Mouse (Mus musculus) kidney, postnatal 0 days (tissue): ENCODE data around the gene Ubqln3. TPM values are rescaled to one million over a fixed set of nuclear protein-coding genes. Genes with fewer than 3 reads are reported as not detected.

Experiments
- ATAC-seq: fragments of 200-750 bp; cut with Nextera tagmentation; replicated peaks from 2 replicates; pipeline ENCODE4 v1.8.0; 2017; ENCODE audit warnings: low read depth, moderate number of reproducible peaks, moderate TSS enrichment, moderate library complexity; ENCODE audit not compliant: low FRiP score
- DNase-seq: peaks from one replicate; pipeline ENCODE4 v3.0.0-alpha.2; 2016; ENCODE audit warnings: low spot score
- H3K27ac ChIP-seq: fragments of 300-500 bp; sonication (generic); 2 replicates; pipeline ENCODE4 v1.5.1; 2014; ENCODE audit warnings: mild to moderate bottlenecking
- H3K27me3 ChIP-seq: fragments of 300-500 bp; sonication (generic); 2 replicates; pipeline ENCODE4 v1.6.1; 2014; ENCODE audit warnings: low read length, mixed read lengths; ENCODE audit not compliant: insufficient read depth
- H3K36me3 ChIP-seq: fragments of 300-500 bp; sonication (generic); 2 replicates; pipeline ENCODE4 v1.6.1; 2014; ENCODE audit warnings: low read length, mixed read lengths; ENCODE audit not compliant: insufficient read depth
- H3K4me1 ChIP-seq: fragments of 300-500 bp; sonication (generic); replicated peaks from 2 replicates; pipeline ENCODE4 v1.6.1; 2014; ENCODE audit warnings: antibody characterized with exemption, low read length, mixed read lengths; ENCODE audit not compliant: insufficient read depth
- H3K4me2 ChIP-seq: fragments of 300-500 bp; sonication (generic); 2 replicates; pipeline ENCODE4 v1.6.1; 2014; ENCODE audit warnings: mild to moderate bottlenecking, low read length, moderate library complexity, mixed read lengths
- H3K4me3 ChIP-seq: fragments of 300-500 bp; sonication (generic); replicated peaks from 2 replicates; pipeline ENCODE4 v1.5.1; 2014; ENCODE audit warnings: low read depth, low read length
- H3K9ac ChIP-seq: fragments of 300-500 bp; sonication (generic); 2 replicates; pipeline ENCODE4 v1.6.1; 2014; ENCODE audit warnings: low read depth, low read length
- H3K9me3 ChIP-seq: fragments of 300-500 bp; sonication (generic); replicated peaks from 2 replicates; pipeline ENCODE4 v1.6.1; 2016; ENCODE audit warnings: low read length, inconsistent platforms, mixed read lengths
- CTCF ChIP-seq: IDR thresholded peaks from 2 replicates; pipeline ENCODE4 v1.5.1; 2016; ENCODE audit warnings: antibody characterized with exemption, low read depth, mild to moderate bottlenecking, moderate library complexity
- WGBS: fragments of 180-500 bp; shearing (Covaris S2); extraction: QIAGEN DNeasy Blood & Tissue Kit; methylation state at CpG from one replicate; pipeline ENCODE4 v1.1.7; 2014; 5-methylcytosine and 5-hydroxymethylcytosine counted together
- polyA plus RNA-seq: library from polyadenylated mRNA; unstranded; fragments of >200 nt; fragmentation: Nextera tagmentation; extraction: Ambion mirVana; gene quantifications from 2 replicates; pipeline ENCODE4 v1.2.1, GENCODE M21; 2015

Gene Ubqln3
- polyA plus RNA-seq = not detected in 2 replicates

DNA sequence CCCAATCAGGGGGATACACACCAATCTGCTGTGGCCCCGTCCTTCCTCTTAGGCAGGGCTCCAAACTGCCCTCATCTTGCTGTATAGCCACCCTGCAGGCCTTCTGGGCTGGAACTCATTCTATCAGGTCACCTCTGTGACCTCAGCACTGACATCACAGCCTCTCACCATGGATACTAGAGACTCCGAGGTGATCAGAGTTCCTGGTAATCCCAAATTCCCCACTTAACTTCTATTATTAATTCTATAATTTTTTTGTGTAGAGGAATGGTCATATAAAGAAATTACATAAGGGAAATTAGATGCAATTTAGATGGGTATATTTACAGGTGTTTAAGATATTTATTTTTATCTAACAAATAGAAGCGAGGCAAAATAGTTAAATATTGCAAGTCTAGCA lies at the start of gene Ubqln3:
Gene Ubqln3 (minus strand): TSS at position 101 of the 400 bp plus-strand sequence.
- no peak within 1 kb of the TSS for H3K4me3 ChIP-seq
- no peaks in the 10 kb centered on the region for H3K27me3 ChIP-seq
- no peak within 1 kb of the TSS for H3K9ac ChIP-seq
- no peak within 1 kb of the TSS for H3K4me2 ChIP-seq
- DNase-seq (no peak), ATAC-seq (no peak)
- H3K27ac ChIP-seq = no peak within 1 kb of the TSS
- TF ChIP-seq CTCF = no peak
- WGBS = 72% methylated on average over 3 of the region's 3 CpGs
- H3K4me1 ChIP-seq = no peaks in the 10 kb centered on the region
- no peaks in the 10 kb centered on the region for H3K36me3 ChIP-seq
- no peaks in the 10 kb centered on the region for H3K9me3 ChIP-seq

DNA sequence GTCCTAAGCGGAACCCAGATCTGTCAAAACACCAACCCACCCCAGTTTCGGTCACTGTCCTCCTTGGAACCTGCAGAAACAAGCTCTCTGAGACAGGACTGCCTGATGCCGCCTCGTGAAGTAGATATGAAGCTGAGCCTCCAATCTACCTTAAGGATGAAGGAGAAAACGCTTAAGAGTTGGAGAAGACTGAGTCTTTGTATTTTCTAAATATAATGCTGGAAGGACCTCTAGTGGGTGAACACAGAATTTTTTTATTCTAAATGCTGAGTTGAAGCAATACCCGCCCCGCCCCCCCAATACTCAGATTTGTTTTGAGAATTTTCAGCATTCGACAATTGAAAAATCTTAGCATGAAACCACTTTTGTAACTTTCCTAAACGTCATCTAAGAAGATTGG lies 48.2 kb upstream of the Ubqln3 start:
- WGBS = 65% methylated on average over 9 of the region's 9 CpGs

DNA sequence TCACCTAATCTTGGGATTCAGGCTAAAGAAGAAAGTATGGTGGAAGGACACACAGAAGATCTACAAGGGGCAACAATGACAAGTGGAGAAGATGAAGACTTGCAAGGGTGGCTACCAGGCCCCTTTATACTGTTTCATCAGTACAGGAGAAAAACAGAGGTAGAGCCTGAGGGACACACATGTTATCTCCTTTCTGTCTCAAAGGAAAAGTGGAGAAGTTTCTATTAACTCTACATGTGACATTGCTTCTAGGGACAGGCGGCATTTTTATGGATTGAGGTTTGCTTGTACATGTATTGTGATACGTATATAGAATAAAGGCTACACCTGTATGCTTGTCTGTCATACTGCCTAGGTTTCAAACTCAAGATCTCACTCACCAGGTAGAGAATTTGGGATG lies 40.2 kb upstream of the Ubqln3 start, which contains the start of gene Olfr648:
Gene Olfr648 (minus strand): TSS at position 101 of the 400 bp plus-strand sequence.
- H3K27me3 ChIP-seq = no peaks in the 10 kb centered on the region

More for the DNA sequence above, 48.2 kb upstream of the Ubqln3 start:
- no peak overlapping the region for H3K4me2 ChIP-seq
- no peaks in the 10 kb centered on the region for H3K4me1 ChIP-seq
- no peak for DNase-seq
- TF ChIP-seq CTCF = no peak
- H3K36me3 ChIP-seq = no peaks in the 10 kb centered on the region
- no peak overlapping the region for H3K27ac ChIP-seq
- no peaks in the 10 kb centered on the region for H3K27me3 ChIP-seq
- no peaks in the 10 kb centered on the region for H3K9me3 ChIP-seq
- no peak overlapping the region for H3K9ac ChIP-seq
- no peak overlapping the region for H3K4me3 ChIP-seq
- ATAC-seq = no peak

DNA sequence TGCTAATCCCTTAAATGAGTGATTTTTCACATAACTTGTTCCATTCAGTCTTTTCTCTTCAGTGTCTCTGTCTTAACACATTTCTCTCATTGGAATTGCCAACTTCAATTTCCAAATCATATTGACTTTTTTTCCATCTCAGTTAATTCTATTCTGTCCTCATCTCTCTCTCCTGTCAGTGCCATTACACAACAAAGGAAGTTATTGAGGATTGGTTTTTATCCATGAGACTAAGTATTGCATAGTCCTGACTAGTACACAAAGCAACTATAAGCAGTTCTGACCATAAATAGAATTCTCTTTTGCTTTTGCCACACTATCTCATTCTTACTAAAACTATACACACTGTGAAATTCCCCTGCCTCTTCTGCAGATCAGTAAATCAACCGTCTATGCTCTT lies 36.0 kb upstream of the Ubqln3 start:
- WGBS = 93% methylated on average over 1 of the region's 1 CpGs
- ATAC-seq (no peak), DNase-seq (no peak)
- no peak for TF ChIP-seq CTCF
- no peaks in the 10 kb centered on the region for H3K9me3 ChIP-seq
- no peaks in the 10 kb centered on the region for H3K27me3 ChIP-seq
- H3K4me1 ChIP-seq = no peaks in the 10 kb centered on the region
- no peak overlapping the region for H3K4me2 ChIP-seq
- no peak overlapping the region for H3K9ac ChIP-seq
- H3K4me3 ChIP-seq = no peak overlapping the region
- H3K27ac ChIP-seq = no peak overlapping the region
- no peaks in the 10 kb centered on the region for H3K36me3 ChIP-seq

More for the DNA sequence above, 40.2 kb upstream of the Ubqln3 start, which contains the start of gene Olfr648:
- DNase-seq = no peak
- Histone ChIP-seq H3K4me3 (no peak within 1 kb of the TSS), H3K9me3 (no peaks in the 10 kb centered on the region), H3K27ac (no peak within 1 kb of the TSS), H3K36me3 (no peaks in the 10 kb centered on the region), H3K4me2 (no peak within 1 kb of the TSS), H3K9ac (no peak within 1 kb of the TSS), H3K4me1 (no peaks in the 10 kb centered on the region)
- ATAC-seq = no peak
- no peak for TF ChIP-seq CTCF
- 92% methylated on average over 2 of the region's 2 CpGs for WGBS

DNA sequence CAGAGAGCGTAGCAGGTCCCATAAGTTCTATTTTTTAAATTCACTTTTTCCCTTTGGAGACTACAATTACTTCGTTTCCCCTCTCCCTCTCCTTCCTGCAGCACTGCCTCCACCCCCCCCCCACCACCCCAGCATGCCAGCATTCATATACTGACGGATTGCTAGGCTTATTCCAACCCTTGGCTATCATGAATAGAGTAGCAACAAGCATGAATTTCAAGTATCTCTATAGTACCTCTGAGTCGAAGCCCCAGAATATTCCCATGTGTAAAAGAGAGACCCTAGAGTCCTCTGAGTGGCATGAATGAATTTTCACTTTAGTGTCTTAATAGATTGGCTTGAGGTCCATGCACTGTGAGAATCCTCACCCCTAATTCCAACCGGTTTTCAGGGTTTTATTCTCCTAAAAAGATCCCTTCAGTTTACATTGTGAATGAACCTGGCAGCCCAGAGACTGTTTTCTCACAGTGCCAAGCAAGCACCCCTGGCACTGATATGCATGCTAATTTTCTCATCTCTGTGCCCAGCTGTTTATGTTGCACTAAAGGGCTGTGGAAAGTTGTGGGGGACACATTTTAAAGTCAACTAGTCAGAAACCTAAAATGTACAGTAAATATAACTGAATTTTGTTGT lies 35.5 kb upstream of the Ubqln3 start:
- Histone ChIP-seq H3K27me3 (no peaks in the 10 kb centered on the region), H3K4me2 (no peak overlapping the region), H3K9ac (no peak overlapping the region), H3K9me3 (no peaks in the 10 kb centered on the region), H3K4me1 (no peaks in the 10 kb centered on the region), H3K36me3 (no peaks in the 10 kb centered on the region), H3K4me3 (no peak overlapping the region), H3K27ac (no peak overlapping the region)
- 74% methylated on average over 5 of the region's 5 CpGs for WGBS
- ATAC-seq = no peak
- no peak for DNase-seq
- TF ChIP-seq CTCF = no peak

DNA sequence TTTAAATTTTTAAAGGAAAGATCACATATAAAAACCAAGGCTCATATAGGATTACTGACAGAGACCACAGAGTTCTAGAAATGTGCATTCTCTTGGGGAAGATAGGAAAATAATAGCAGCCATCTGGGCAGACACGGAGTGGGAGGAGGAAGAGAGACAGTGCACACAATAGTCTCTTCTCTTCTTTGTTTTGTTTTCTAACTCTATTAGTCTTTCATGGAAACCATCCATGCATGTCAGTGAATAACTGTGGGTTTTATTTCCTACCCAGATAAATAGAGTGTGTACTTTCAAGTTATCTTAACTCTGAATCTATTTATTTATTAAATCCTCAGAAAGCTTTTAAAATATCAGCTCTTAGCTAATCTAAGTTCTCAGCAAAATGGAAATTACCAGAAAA lies 32.0 kb upstream of the Ubqln3 start:
- H3K27ac ChIP-seq = no peak overlapping the region
- DNase-seq (no peak), ATAC-seq (no peak)
- H3K9me3 ChIP-seq = no peaks in the 10 kb centered on the region
- H3K9ac ChIP-seq = no peak overlapping the region
- TF ChIP-seq CTCF = no peak
- H3K4me2 ChIP-seq = no peak overlapping the region
- H3K36me3 ChIP-seq = no peaks in the 10 kb centered on the region
- no peak overlapping the region for H3K4me3 ChIP-seq
- WGBS = 71% methylated on average over 1 of the region's 1 CpGs
- H3K4me1 ChIP-seq = no peaks in the 10 kb centered on the region
- H3K27me3 ChIP-seq = no peaks in the 10 kb centered on the region
